Mouse (Mus musculus) heart, embryonic 11.5 days (tissue): ENCODE data around the gene Xylt1. TPM values are rescaled to one million over a fixed set of nuclear protein-coding genes. Genes with fewer than 3 reads are reported as not detected.
A peak's percentile ranks its signal among the peaks of the same experiment; 100 is the strongest.

ENCODE experiments used
- ATAC-seq: fragments of 200-750 bp; cut with Nextera tagmentation; replicated peaks from 2 replicates; pipeline ENCODE4 v1.8.0; 2017; ENCODE audit warnings: moderate library complexity; ENCODE audit not compliant: insufficient number of reproducible peaks, low FRiP score, low TSS enrichment
- H3K27ac ChIP-seq: fragments of 300-500 bp; sonication (generic); 2 replicates; pipeline ENCODE4 v1.5.1; 2014; ENCODE audit warnings: mild to moderate bottlenecking, low read depth, low read length
- H3K27me3 ChIP-seq: fragments of 300-500 bp; sonication (generic); 2 replicates; pipeline ENCODE4 v1.6.1; 2014; ENCODE audit warnings: mild to moderate bottlenecking, low read length, mixed read lengths; ENCODE audit not compliant: control insufficient read depth, insufficient read depth
- H3K36me3 ChIP-seq: fragments of 300-500 bp; sonication (generic); 2 replicates; pipeline ENCODE4 v1.6.1; 2014; ENCODE audit warnings: mild to moderate bottlenecking, low read length, moderate library complexity, mixed read lengths; ENCODE audit not compliant: control insufficient read depth, insufficient read depth
- H3K4me1 ChIP-seq: fragments of 300-500 bp; sonication (generic); 2 replicates; pipeline ENCODE4 v1.6.1; 2014; ENCODE audit warnings: low read length; ENCODE audit not compliant: control insufficient read depth, insufficient read depth
- H3K4me2 ChIP-seq: fragments of 300-500 bp; sonication (generic); 2 replicates; pipeline ENCODE4 v1.6.1; 2014; ENCODE audit warnings: mild to moderate bottlenecking, moderate library complexity
- H3K4me3 ChIP-seq: fragments of 300-500 bp; sonication (generic); 2 replicates; pipeline ENCODE4 v1.5.1; 2014; ENCODE audit warnings: low read depth, low read length
- H3K9ac ChIP-seq: fragments of 300-500 bp; sonication (generic); 2 replicates; pipeline ENCODE4 v1.6.1; 2014; ENCODE audit warnings: mild to moderate bottlenecking, low read depth, low read length, moderate library complexity
- H3K9me3 ChIP-seq: fragments of 300-500 bp; sonication (generic); replicated peaks from 2 replicates; pipeline ENCODE4 v1.6.1; 2016; ENCODE audit warnings: low read length; ENCODE audit not compliant: control insufficient read depth
- WGBS: fragments of 180-500 bp; shearing (Covaris S2); extraction: QIAGEN DNeasy Blood & Tissue Kit; methylation state at CpG from one replicate; pipeline ENCODE4 v1.1.7; 2014; ENCODE audit not compliant: insufficient replicate concordance; 5-methylcytosine and 5-hydroxymethylcytosine counted together
- polyA plus RNA-seq: library from polyadenylated mRNA; unstranded; fragments of >200 nt; fragmentation: Nextera tagmentation; extraction: Ambion mirVana; gene quantifications from 2 replicates; pipeline ENCODE4 v1.2.1, GENCODE M21; 2014

The Xylt1 gene
- polyA plus RNA-seq, 1 experiment from 2014 or later: 1.8 TPM

GRCm38 (mm10) chr7:117472781-117473743 lies 92.3 kb downstream of the Xylt1 start:
- H3K4me2 ChIP-seq: no peak overlapping the region
- peaks cover 22% of the 10 kb centered on the region for H3K4me1 ChIP-seq
- H3K27me3 ChIP-seq: no peaks in the 10 kb centered on the region
- H3K27ac ChIP-seq: no peak overlapping the region
- 0 out of 2 replicates have a peak, but pooled peaks have one; percentile 22 for ATAC-seq
- no peak overlapping the region for H3K4me3 ChIP-seq
- H3K36me3 ChIP-seq: no peaks in the 10 kb centered on the region
- H3K9ac ChIP-seq: no peak overlapping the region
- H3K9me3 ChIP-seq: no peaks in the 10 kb centered on the region
- WGBS: 50% methylated on average over 19 of the region's 19 CpGs

- Histone ChIP-seq H3K27me3 (no peaks in the 10 kb centered on the region), H3K27ac (no peak overlapping the region), H3K4me3 (no peak overlapping the region), H3K9ac (no peak overlapping the region), H3K9me3 (no peaks in the 10 kb centered on the region), H3K4me2 (no peak overlapping the region), H3K4me1 (peaks cover 22% of the 10 kb centered on the region), H3K36me3 (no peaks in the 10 kb centered on the region)
- peak; percentile 66; the same call in 1 of the 2 replicates for ATAC-seq
- 9% methylated on average over 2 of the region's 2 CpGs for WGBS
These were observed 93.5 kb downstream of the Xylt1 start for GRCm38 (mm10) chr7:117474302-117474701.

- ATAC-seq: no peak
- Histone ChIP-seq H3K36me3 (no peaks in the 10 kb centered on the region), H3K9ac (0 out of 2 replicates have a peak overlapping the region, but pooled peaks have one; percentile 3), H3K4me2 (no peak overlapping the region), H3K9me3 (no peaks in the 10 kb centered on the region), H3K27me3 (no peaks in the 10 kb centered on the region), H3K27ac (no peak overlapping the region), H3K4me3 (no peak overlapping the region), H3K4me1 (peaks cover 22% of the 10 kb centered on the region)
- 23% methylated on average over 4 of the region's 4 CpGs for WGBS
These were observed 94.3 kb downstream of the Xylt1 start for GRCm38 (mm10) chr7:117475106-117475505.

- 9% methylated on average over 1 of the region's 1 CpGs for WGBS
- Histone ChIP-seq H3K4me3 (no peak overlapping the region), H3K9ac (no peak overlapping the region), H3K9me3 (no peaks in the 10 kb centered on the region), H3K36me3 (no peaks in the 10 kb centered on the region), H3K4me2 (no peak overlapping the region), H3K4me1 (peaks cover 8% of the 10 kb centered on the region; the same call in 1 of the 2 replicates), H3K27me3 (no peaks in the 10 kb centered on the region), H3K27ac (no peak overlapping the region)
- no peak for ATAC-seq
These were observed 98.2 kb downstream of the Xylt1 start for GRCm38 (mm10) chr7:117478937-117479336.

- no peaks in the 10 kb centered on the region for H3K9me3 ChIP-seq
These were observed 100.1 kb downstream of the Xylt1 start for GRCm38 (mm10) chr7:117480831-117481230.

GRCm38 (mm10) chr7:117481404-117481803 lies 100.6 kb downstream of the Xylt1 start:
- WGBS: 75% methylated on average over 3 of the region's 3 CpGs
- H3K9ac ChIP-seq: no peak overlapping the region

More at GRCm38 (mm10) chr7:117480831-117481230, 100.1 kb downstream of the Xylt1 start:
- Histone ChIP-seq H3K36me3 (no peaks in the 10 kb centered on the region), H3K27me3 (no peaks in the 10 kb centered on the region), H3K4me3 (no peak overlapping the region), H3K4me2 (no peak overlapping the region), H3K27ac (no peak overlapping the region), H3K4me1 (no peaks in the 10 kb centered on the region), H3K9ac (no peak overlapping the region)
- 85% methylated on average over 5 of the region's 5 CpGs for WGBS
- ATAC-seq: no peak

GRCm38 (mm10) chr7:117482701-117483100 lies 101.9 kb downstream of the Xylt1 start:
- H3K27ac ChIP-seq: no peak overlapping the region
- no peaks in the 10 kb centered on the region for H3K36me3 ChIP-seq
- H3K4me1 ChIP-seq: no peaks in the 10 kb centered on the region
- no peaks in the 10 kb centered on the region for H3K9me3 ChIP-seq
- H3K9ac ChIP-seq: no peak overlapping the region
- ATAC-seq: no peak
- 76% methylated on average over 2 of the region's 2 CpGs for WGBS
- H3K4me3 ChIP-seq: no peak overlapping the region
- no peaks in the 10 kb centered on the region for H3K27me3 ChIP-seq
- no peak overlapping the region for H3K4me2 ChIP-seq

More at GRCm38 (mm10) chr7:117481404-117481803, 100.6 kb downstream of the Xylt1 start:
- Histone ChIP-seq H3K27ac (no peak overlapping the region), H3K27me3 (no peaks in the 10 kb centered on the region), H3K4me3 (no peak overlapping the region), H3K9me3 (no peaks in the 10 kb centered on the region), H3K36me3 (no peaks in the 10 kb centered on the region), H3K4me2 (no peak overlapping the region), H3K4me1 (no peaks in the 10 kb centered on the region)
- ATAC-seq: no peak

- H3K36me3 ChIP-seq: no peaks in the 10 kb centered on the region
- no peak overlapping the region for H3K4me3 ChIP-seq
- no peak overlapping the region for H3K9ac ChIP-seq
- no peaks in the 10 kb centered on the region for H3K9me3 ChIP-seq
- WGBS: 67% methylated on average over 2 of the region's 2 CpGs
- no peaks in the 10 kb centered on the region for H3K27me3 ChIP-seq
- H3K27ac ChIP-seq: no peak overlapping the region
- no peak overlapping the region for H3K4me2 ChIP-seq
- no peak for ATAC-seq
- H3K4me1 ChIP-seq: no peaks in the 10 kb centered on the region
These were observed 103.8 kb downstream of the Xylt1 start for GRCm38 (mm10) chr7:117484589-117484988.
